Mouse (Mus musculus): ENCODE measurements around the gene Lelp1.

The Lelp1 gene

DNA sequence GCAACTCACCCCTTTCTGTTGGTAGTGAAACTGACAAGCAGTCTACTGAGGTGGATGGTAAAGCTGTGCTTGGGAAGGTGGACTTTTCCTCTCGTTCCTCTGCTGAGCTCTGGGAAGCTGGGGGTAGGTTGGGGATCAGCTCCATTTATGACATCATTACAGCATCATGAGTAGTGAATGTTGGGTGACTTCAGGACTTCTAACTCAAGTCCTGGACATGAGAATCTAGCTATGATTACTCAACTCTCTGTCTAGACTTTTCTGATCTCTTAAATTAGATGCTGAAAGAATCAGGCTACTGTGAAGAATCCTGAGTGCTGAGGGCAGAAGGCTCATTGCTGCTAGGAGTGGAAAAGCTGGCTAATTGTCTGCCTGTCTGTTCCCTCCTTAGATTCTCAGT, at the start of gene Lelp1:
Gene Lelp1 (minus strand): TSS at position 101 of the 400 bp plus-strand sequence.
- DNase-seq (ENCODE audit: low spot score) = no peak

DNA sequence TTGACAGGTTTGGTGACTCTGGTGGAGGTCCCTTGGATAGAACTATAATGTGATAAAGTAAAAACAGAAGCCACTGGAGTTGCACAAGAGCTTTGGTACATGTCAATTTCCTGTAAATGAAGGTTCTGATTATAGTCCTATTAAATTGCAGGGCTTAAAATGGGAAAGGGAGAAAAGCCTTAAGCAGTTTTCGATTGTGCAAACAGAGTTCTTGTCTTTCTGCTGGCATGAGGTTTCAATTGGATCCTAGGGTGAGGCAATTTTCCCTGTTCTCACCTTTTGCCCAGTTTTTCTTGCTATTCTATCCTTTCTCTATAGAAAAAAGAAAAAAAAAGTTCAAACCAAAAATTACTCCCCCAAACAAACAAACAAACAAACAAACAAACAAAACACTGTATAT, 34.3 kb upstream of the Lelp1 start:
- no peak for DNase-seq (ENCODE audit: low spot score)

DNA sequence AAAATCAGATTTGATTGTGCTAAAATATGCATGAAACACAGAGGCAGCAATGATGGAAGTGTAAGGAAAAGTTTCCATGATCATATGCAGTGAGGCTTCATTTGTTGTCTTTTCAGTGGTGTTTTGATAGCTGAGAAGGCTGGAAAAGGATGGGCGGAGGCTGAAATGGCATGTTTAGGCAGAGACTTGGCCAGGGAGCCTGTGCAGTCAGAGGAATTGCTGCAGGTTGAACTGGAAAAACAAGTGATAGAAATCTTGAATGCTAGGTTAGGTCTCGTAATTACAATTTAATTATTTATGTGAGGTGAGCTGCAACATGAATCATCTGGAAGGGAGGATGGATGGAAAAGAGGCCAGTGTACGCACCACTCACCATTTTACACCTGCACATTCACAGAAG, 27.3 kb upstream of the Lelp1 start:
- no peak for DNase-seq (ENCODE audit: low spot score)

DNA sequence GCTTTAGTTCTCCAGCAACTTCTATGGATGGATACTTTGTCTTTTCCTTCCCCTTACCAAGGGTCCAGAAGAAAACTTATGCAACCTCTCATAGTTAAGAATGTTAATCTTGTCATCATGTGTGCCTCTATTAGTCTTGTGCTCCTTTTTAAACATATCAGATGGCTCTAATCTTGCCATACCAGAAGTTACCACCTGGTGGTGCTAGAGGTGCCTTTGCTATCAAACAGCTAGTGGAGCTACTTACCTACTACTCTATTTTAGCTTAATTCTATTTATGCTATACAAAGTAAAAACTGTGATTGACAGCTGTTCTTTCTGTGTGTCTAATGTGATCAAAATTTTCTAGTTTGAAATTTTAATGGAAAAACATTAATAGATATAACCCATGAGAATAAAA, 10.8 kb upstream of the Lelp1 start:
- peak; percentile 46 for DNase-seq (ENCODE audit: low spot score)

DNA sequence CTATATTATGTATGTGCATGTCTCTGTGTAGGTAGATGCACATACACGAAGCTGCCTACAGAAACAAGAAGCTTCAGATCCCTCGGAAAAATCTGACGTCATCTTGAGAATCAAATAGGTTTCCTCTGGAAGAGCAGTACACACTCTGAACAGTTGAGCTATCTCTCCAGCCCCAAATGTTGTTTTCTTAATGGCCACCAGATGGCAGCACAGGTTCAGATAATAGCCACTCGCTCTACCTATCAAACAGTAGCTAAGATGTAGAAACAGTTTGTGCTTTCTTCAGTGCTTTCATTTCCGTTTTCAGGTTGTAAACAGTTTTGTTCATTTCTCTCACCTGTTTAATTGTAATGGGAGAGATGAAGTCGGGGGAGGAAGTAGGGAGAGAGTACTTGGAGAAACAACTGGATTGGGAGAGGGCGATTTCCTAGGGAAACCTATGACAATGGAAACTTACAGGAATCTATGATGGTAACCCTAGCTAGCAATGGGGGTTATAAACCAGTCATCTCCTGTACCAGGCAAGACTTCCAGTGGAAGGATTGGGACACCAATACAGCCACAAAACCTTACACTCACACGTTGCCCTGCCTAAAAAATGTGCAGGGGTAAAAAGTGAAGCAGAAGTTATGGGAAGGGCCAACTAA, 8.2 kb upstream of the Lelp1 start:
- peak; percentile 45 for DNase-seq (ENCODE audit: low spot score)

DNA sequence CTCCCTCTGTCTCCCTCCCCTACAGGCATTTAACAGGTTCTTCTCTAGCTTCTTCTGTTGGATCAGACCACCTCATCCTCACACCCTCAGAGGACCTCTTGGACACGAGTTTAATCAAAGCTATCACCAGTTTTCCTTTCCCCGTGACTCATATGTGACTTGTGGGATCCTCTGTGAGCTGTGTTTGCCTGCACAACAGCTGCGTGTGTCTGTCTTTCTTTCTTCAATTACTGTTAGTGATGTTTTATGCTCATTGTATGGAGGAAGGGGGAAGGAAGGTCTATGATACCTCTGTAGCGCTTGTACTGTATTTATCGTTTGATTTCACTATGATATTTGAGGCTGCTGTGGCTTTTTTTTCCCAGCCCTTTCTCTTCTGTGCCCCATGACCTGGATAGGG, 5.4 kb upstream of the Lelp1 start:
- no peak for DNase-seq (ENCODE audit: low spot score)

DNA sequence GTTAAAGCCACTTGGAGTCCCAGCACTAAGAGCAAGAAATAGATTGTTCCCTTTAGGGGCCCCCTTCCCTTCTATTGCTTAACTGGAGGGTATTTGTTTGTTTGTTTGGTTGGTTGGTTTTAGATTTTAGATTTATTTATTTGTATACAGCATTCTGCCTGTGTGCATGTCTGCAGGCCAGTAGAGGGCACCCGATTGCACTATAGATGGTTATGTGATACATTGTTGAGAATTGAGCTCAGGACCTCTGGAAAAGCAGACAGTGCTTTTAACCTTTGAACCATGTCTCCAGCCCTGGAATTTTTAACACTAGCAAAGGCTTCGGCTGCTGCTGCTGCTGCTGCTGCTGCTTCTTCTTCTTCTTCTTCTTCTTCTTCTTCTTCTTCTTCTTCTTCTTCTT, 4.9 kb upstream of the Lelp1 start:
- DNase-seq (ENCODE audit: low spot score) = no peak

DNA sequence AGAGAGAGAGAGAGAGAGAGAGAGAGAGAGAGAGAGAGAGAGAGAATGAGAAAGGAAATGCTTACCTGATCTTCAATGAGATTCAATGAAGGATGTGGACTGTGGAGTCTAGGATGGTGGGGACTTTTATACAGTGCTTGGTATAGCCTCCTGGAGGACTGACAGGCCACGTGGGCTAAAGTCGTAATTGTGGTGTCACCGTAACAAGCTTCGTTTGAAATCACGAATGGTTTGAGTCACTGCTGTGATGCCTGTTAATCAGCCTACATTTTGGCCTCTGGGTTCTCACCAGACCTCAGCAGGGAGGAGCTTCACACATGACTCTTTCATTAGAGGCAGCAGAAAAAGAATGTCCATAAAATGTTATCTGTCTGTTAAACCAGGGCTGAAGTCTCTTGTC, 18.7 kb downstream of the Lelp1 start, which contains the start of gene Prr9:
Gene Prr9 (minus strand): TSS at position 101 of the 400 bp plus-strand sequence.
- no peak for DNase-seq (ENCODE audit: low spot score)

DNA sequence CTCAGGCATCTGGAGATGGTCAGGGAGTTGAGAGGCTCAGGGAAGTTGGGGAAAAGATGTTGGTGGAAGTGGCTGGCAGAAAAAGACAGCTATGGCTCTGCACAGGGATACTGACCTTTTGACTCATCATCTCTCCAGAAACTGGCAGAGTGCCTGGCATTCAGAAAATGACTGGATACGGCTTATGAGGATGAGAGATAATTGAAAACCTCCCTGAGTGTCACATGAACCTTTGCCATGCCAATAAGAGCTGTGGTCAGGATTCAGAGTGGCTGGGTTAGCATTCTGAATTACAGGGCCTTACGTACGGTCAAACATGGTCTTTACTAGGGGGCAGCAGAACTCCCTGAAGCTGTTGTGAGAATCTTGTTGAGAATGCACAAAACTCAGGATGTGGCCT, 21.6 kb downstream of the Lelp1 start:
- no peak for DNase-seq (ENCODE audit: low spot score)

DNA sequence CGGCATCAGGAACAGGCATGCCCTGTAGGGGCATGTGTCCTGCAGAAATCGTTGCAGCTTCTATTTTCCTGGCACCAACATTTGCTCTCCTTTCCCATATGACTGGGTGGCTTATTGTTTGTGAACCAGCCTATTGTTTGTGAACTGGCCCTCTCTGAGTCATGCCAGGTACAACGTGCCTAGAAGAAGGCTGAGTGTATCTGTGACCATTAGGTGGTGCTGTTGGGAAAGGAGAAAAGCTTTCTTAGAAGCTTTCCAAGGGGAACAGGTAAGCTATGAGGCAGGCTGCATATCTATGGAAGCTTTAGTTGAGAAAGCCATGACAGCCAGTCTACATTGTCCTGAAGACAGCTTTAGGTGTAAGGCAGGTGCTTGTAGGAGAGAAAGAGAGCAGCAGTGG, 24.6 kb downstream of the Lelp1 start:
- no peak for DNase-seq (ENCODE audit: low spot score)

DNA sequence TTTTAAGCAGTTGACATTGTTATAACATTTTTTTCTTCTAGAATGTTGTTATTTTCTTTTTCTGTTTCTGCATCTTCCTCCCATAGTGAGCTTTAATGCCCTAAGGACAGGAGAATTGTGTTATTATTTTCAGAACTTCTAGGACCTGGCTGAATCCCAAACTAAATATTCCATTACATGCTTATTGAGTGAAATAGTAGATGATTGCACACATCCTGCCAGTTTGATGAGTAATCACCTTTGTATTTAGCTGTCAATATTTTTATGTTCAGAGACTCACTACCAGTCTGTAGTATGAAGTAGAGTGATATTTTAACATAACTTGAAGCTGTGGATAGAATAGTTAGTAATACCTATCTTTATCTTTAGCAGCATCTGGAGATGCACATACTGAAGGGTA, 31.0 kb downstream of the Lelp1 start:
- no peak for DNase-seq (ENCODE audit: low spot score)

DNA sequence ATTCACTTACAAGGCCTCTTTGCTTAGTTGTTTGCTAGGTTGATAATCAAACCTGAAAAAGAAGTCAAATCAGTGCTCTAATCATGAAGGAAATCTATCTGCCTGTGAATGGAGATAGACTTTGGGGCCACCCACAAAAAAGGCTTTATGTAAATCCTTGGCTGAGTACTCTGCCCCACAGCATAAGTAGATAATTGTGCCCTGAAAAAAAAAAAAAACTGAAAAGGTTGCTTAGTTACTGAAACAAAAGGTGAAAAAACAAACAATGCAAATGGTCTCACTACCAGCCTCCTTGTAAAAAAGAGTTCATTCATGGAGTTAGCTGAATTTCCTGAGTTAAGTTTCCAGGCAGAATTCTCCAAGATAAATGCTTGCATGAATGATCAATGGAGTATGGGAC, 31.8 kb downstream of the Lelp1 start:
- no peak for DNase-seq (ENCODE audit: low spot score)

DNA sequence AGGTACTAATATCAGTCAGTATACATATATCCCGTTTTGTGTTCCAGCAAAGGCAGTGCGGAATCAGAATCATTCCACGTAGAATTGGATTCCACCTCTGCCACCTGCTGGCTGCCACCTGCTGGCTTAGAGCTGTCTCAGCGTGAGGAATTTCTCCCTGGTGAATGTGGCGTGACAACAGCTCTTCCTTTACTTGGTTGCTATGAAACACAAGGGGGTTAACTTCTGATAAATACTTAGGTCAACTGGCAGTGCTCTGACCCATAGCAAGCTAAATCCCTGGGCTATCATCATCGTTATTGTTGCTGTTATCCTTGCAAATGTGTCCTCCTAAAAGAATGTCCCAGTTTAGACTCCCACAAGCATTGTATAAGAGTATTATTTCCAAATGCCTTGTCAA, 36.0 kb downstream of the Lelp1 start:
- DNase-seq (ENCODE audit: low spot score) = peak; percentile 58
